Mouse (Mus musculus): ENCODE measurements around the gene Epha1. TPM values are rescaled to one million over a fixed set of nuclear protein-coding genes. Genes with fewer than 3 reads are reported as not detected.

The Epha1 gene
- total and polyA plus RNA-seq, 3 experiments = 0.04 TPM; not detected in 2

GRCm38 (mm10) chr6:42380416-42381144, 7.5 kb upstream of the Epha1 start:
- H3K36me3 ChIP-seq (ENCODE audit: control insufficient read depth in 1 of 2, insufficient read depth in 2 of 2, low read length in 2 of 2) = no peaks in the 10 kb centered on the region
- no peaks in the 10 kb centered on the region for H3K79me2 ChIP-seq (ENCODE audit: control insufficient read depth, insufficient read depth, low read length, poor library complexity)
- peaks cover 4 to 8% of the 10 kb centered on the region in 2 experiments for H3K27me3 ChIP-seq (ENCODE audit: control insufficient read depth in 1 of 2, insufficient read depth in 2 of 2, low read length in 2 of 2)
- no peaks in the 10 kb centered on the region for H3K4me1 ChIP-seq (ENCODE audit: control insufficient read depth in 1 of 2, insufficient read depth in 2 of 2, low read length in 2 of 2)
- TF ChIP-seq ETS1 (IDR thresholded peaks at IDR 0.05; ENCODE audit: low read depth, low read length) (no peak), NRF1 (IDR thresholded peaks at IDR 0.05; ENCODE audit: insufficient read depth, low read depth, low read length, poor library complexity, severe bottlenecking) (no peak), GABPA (IDR thresholded peaks at IDR 0.05; ENCODE audit: low read depth, low read length) (no peak), USF1 (IDR thresholded peaks at IDR 0.05; ENCODE audit: low read depth, low read length) (no peak), ZNF384 (IDR thresholded peaks at IDR 0.05; ENCODE audit: low read depth, low read length) (no peak), MXI1 (IDR thresholded peaks at IDR 0.05; ENCODE audit: low read depth, low read length) (no peak), ZC3H11A (IDR thresholded peaks at IDR 0.05; ENCODE audit: low read depth, low read length) (peak; percentile 72), MAZ (IDR thresholded peaks at IDR 0.05; ENCODE audit: low read depth, low read length) (no peak), MYB (IDR thresholded peaks at IDR 0.05; ENCODE audit: low read depth, low read length) (no peak), CHD2 (IDR thresholded peaks at IDR 0.05; ENCODE audit: low read length) (no peak), E2F4 (IDR thresholded peaks at IDR 0.05; ENCODE audit: borderline replicate concordance, low read depth, low read length) (no peak), CTCF (IDR thresholded peaks at IDR 0.05 in 2 of 3, conservative IDR thresholded peaks at IDR 0.05 in 1 of 3; ENCODE audit: control insufficient read depth in 1 of 3, insufficient read depth in 1 of 3, low read depth in 2 of 3, low read length in 3 of 3, poor library complexity in 1 of 3, severe bottlenecking in 1 of 3) (peak; percentile 63 to 91 (median 88)), USF2 (IDR thresholded peaks at IDR 0.05; ENCODE audit: borderline replicate concordance in 1 of 2, insufficient read depth in 1 of 2, low read depth in 1 of 2, low read length in 2 of 2) (no peak), ELF1 (IDR thresholded peaks at IDR 0.05; ENCODE audit: low read depth, low read length) (no peak), ZKSCAN1 (IDR thresholded peaks at IDR 0.05; ENCODE audit: low read depth, low read length) (no peak), UBTF (IDR thresholded peaks at IDR 0.05; ENCODE audit: borderline replicate concordance, insufficient read depth, low read depth, low read length) (no peak), HCFC1 (IDR thresholded peaks at IDR 0.05; ENCODE audit: low read depth, low read length) (no peak), POLR2AphosphoS5 (IDR thresholded peaks at IDR 0.05; ENCODE audit: borderline replicate concordance, low read depth, low read length) (no peak), ZMIZ1 (IDR thresholded peaks at IDR 0.05; ENCODE audit: low read depth, low read length) (no peak), POLR2AphosphoS2 (IDR thresholded peaks at IDR 0.05; ENCODE audit: low read length) (no peak), TAL1 (IDR thresholded peaks at IDR 0.05; ENCODE audit: low read length) (no peak), TBP (IDR thresholded peaks at IDR 0.05; ENCODE audit: low read depth, low read length) (no peak), RAD21 (IDR thresholded peaks at IDR 0.05; ENCODE audit: low read depth, low read length) (peak; percentile 84), GATA1 (IDR thresholded peaks at IDR 0.05; ENCODE audit: low read depth, low read length) (no peak), SIN3A (IDR thresholded peaks at IDR 0.05; ENCODE audit: low read length) (no peak), MAFK (IDR thresholded peaks at IDR 0.05; ENCODE audit: borderline replicate concordance, low read depth, low read length) (no peak), NELFE (IDR thresholded peaks at IDR 0.05; ENCODE audit: low read depth, low read length) (no peak), TCF12 (IDR thresholded peaks at IDR 0.05; ENCODE audit: low read depth, low read length) (no peak), SMC3 (IDR thresholded peaks at IDR 0.05; ENCODE audit: low read depth, low read length) (peak; percentile 95), BHLHE40 (IDR thresholded peaks at IDR 0.05; ENCODE audit: borderline replicate concordance, low read depth, low read length) (no peak), RCOR1 (IDR thresholded peaks at IDR 0.05; ENCODE audit: low read depth, low read length) (no peak), EP300 (IDR thresholded peaks at IDR 0.05; ENCODE audit: low read depth in 1 of 2, low read length in 2 of 2) (no peak), JUND (IDR thresholded peaks at IDR 0.05; ENCODE audit: low read depth, low read length) (no peak), KAT2A (conservative IDR thresholded peaks at IDR 0.05; ENCODE audit: low read depth, low read length) (no peak)
- DNase-seq (ENCODE audit: low read depth, low spot score) = peak; percentile 48
- no peak overlapping the region for H3K9ac ChIP-seq (ENCODE audit: control insufficient read depth, low read depth, low read length, poor library complexity, severe bottlenecking)
- no peak overlapping the region for H3K27ac ChIP-seq (ENCODE audit: control insufficient read depth, low read depth, low read length)
- H3K4me3 ChIP-seq (ENCODE audit: control insufficient read depth in 1 of 2, insufficient read depth in 1 of 2, low read depth in 2 of 2, low read length in 2 of 2) = no peak overlapping the region
- H3K9me3 ChIP-seq (replicated peaks; ENCODE audit: insufficient read depth, low read length) = no peaks in the 10 kb centered on the region

All from MEL (cell line).